Mouse (Mus musculus) limb, embryonic 14.5 days (tissue): ENCODE results near the gene Celsr3. TPM values are rescaled to one million over a fixed set of nuclear protein-coding genes. Genes with fewer than 3 reads are reported as not detected.

Source experiments
- ATAC-seq: fragments of 200-750 bp; cut with Nextera tagmentation; 2 replicates; pipeline ENCODE4 v1.8.0; 2017; ENCODE audit warnings: low read depth, moderate number of reproducible peaks, moderate TSS enrichment; ENCODE audit not compliant: low FRiP score
- DNase-seq: peaks from one replicate; pipeline ENCODE4 v3.0.0-alpha.2; 2015; ENCODE audit warnings: low spot score
- H3K27ac ChIP-seq: fragments of 300-500 bp; sonication (generic); replicated peaks from 2 replicates; pipeline ENCODE4 v1.5.1; 2014; ENCODE audit warnings: low read depth, mild to moderate bottlenecking, low read length, moderate library complexity, mixed read lengths
- H3K27me3 ChIP-seq: fragments of 300-500 bp; sonication (generic); 2 replicates; pipeline ENCODE4 v1.6.1; 2014; ENCODE audit warnings: low read length, mixed read lengths; ENCODE audit not compliant: control insufficient read depth, insufficient read depth
- H3K36me3 ChIP-seq: fragments of 300-500 bp; sonication (generic); 2 replicates; pipeline ENCODE4 v1.6.1; 2014; ENCODE audit warnings: mild to moderate bottlenecking, low read length, moderate library complexity, mixed read lengths; ENCODE audit not compliant: control insufficient read depth, insufficient read depth
- H3K4me1 ChIP-seq: fragments of 300-500 bp; sonication (generic); 2 replicates; pipeline ENCODE4 v1.6.1; 2014; ENCODE audit warnings: antibody characterized with exemption, low read length, mixed read lengths; ENCODE audit not compliant: control insufficient read depth, insufficient read depth
- H3K4me2 ChIP-seq: fragments of 300-500 bp; sonication (generic); replicated peaks from 2 replicates; pipeline ENCODE4 v1.6.1; 2014; ENCODE audit warnings: low read depth, mild to moderate bottlenecking, low read length, moderate library complexity; ENCODE audit not compliant: severe bottlenecking
- H3K4me3 ChIP-seq: fragments of 300-500 bp; sonication (generic); replicated peaks from 2 replicates; pipeline ENCODE4 v1.5.1; 2014; ENCODE audit warnings: low read length
- H3K9ac ChIP-seq: fragments of 300-500 bp; sonication (generic); 2 replicates; pipeline ENCODE4 v1.6.1; 2014; ENCODE audit warnings: mild to moderate bottlenecking, low read depth, low read length, moderate library complexity; ENCODE audit not compliant: severe bottlenecking
- H3K9me3 ChIP-seq: fragments of 300-500 bp; sonication (generic); 2 replicates; pipeline ENCODE4 v1.6.1; 2016; ENCODE audit warnings: low read length; ENCODE audit not compliant: control insufficient read depth
- POLR2A ChIP-seq: fragments of 200-500 bp; IDR thresholded peaks from 2 replicates; pipeline ENCODE4 v1.8.0; 2012; ENCODE audit warnings: inconsistent platforms, mild to moderate bottlenecking, moderate library complexity, borderline replicate concordance; ENCODE audit not compliant: insufficient read depth, insufficient read length; ENCODE audit errors: extremely low read depth
- WGBS: fragments of 180-500 bp; shearing (Covaris S2); extraction: QIAGEN DNeasy Blood & Tissue Kit; methylation state at CpG from one replicate; pipeline ENCODE4 v1.1.7; 2014; 5-methylcytosine and 5-hydroxymethylcytosine counted together
- polyA plus RNA-seq, 2 experiments: library from polyadenylated mRNA; depleted of rRNA in 1 of 2; stranded (reverse) in 1 of 2; unstranded in 1 of 2; fragments of >200 nt; fragmentation: Nextera tagmentation in 1 of 2; extraction: Ambion mirVana in 1 of 2; gene quantifications; 2 replicates each; pipeline versions ENCODE4 v1.2.1 to v1.2.3; 2012 to 2014

The Celsr3 gene
- polyA plus RNA-seq, 2 experiments: 0.12 to 0.36 TPM

GRCm38 (mm10) chr9:108788713-108789112 lies 37.4 kb upstream of the Celsr3 start:
- Histone ChIP-seq H3K4me2 (no peak overlapping the region), H3K9me3 (no peaks in the 10 kb centered on the region)

GRCm38 (mm10) chr9:108792307-108792706 lies 33.8 kb upstream of the Celsr3 start:
- Histone ChIP-seq H3K9me3 (no peaks in the 10 kb centered on the region), H3K36me3 (peaks cover 17% of the 10 kb centered on the region), H3K4me1 (peaks cover 40% of the 10 kb centered on the region), H3K27me3 (no peaks in the 10 kb centered on the region), H3K4me2 (no peak overlapping the region), H3K4me3 (no peak overlapping the region), H3K27ac (no peak overlapping the region), H3K9ac (no peak overlapping the region)
- TF ChIP-seq POLR2A: no peak
- WGBS: 93% methylated on average over 1 of the region's 1 CpGs
- DNase-seq (no peak), ATAC-seq (no peak)

More at GRCm38 (mm10) chr9:108788713-108789112, 37.4 kb upstream of the Celsr3 start:
- no peak for ATAC-seq
- Histone ChIP-seq H3K4me3 (no peak overlapping the region), H3K4me1 (peaks cover 44% of the 10 kb centered on the region), H3K9ac (no peak overlapping the region), H3K27me3 (no peaks in the 10 kb centered on the region), H3K27ac (no peak overlapping the region), H3K36me3 (peaks cover 3% of the 10 kb centered on the region; the same call in 1 of the 2 replicates)
- no peak for DNase-seq
- TF ChIP-seq POLR2A: no peak
- 67% methylated on average over 3 of the region's 3 CpGs for WGBS

- H3K9ac ChIP-seq: 0 out of 2 replicates have a peak overlapping the region, but pooled peaks have one; percentile 28
- 0 out of 2 replicates have a peak overlapping the region, but pooled peaks have one; percentile 33 for H3K27ac ChIP-seq
- 0 out of 2 replicates have a peak, but pooled peaks have one; percentile 32 for ATAC-seq
- no peaks in the 10 kb centered on the region for H3K27me3 ChIP-seq
- H3K4me1 ChIP-seq: peaks cover 39% of the 10 kb centered on the region
- no peak for TF ChIP-seq POLR2A
- 39% methylated on average over 3 of the region's 3 CpGs for WGBS
- no peak for DNase-seq
- no peak overlapping the region for H3K4me3 ChIP-seq
- H3K4me2 ChIP-seq: no peak overlapping the region
- no peaks in the 10 kb centered on the region for H3K9me3 ChIP-seq
- peaks cover 21% of the 10 kb centered on the region for H3K36me3 ChIP-seq
Observed at GRCm38 (mm10) chr9:108792730-108793129, 33.4 kb upstream of the Celsr3 start.

GRCm38 (mm10) chr9:108795281-108795680 lies 30.8 kb upstream of the Celsr3 start:
- no peak overlapping the region for H3K9ac ChIP-seq
- no peak for TF ChIP-seq POLR2A
- H3K36me3 ChIP-seq: peaks cover 46% of the 10 kb centered on the region
- H3K27me3 ChIP-seq: no peaks in the 10 kb centered on the region
- peaks cover 31% of the 10 kb centered on the region for H3K4me1 ChIP-seq
- DNase-seq (no peak), ATAC-seq (no peak)
- no peak overlapping the region for H3K4me2 ChIP-seq
- H3K9me3 ChIP-seq: no peaks in the 10 kb centered on the region
- H3K4me3 ChIP-seq: no peak overlapping the region
- 61% methylated on average over 2 of the region's 2 CpGs for WGBS
- H3K27ac ChIP-seq: no peak overlapping the region

GRCm38 (mm10) chr9:108795762-108796161 lies 30.4 kb upstream of the Celsr3 start:
- ATAC-seq: no peak
- no peak overlapping the region for H3K27ac ChIP-seq
- H3K4me3 ChIP-seq: no peak overlapping the region

GRCm38 (mm10) chr9:108796351-108796981 lies 29.7 kb upstream of the Celsr3 start:
- Histone ChIP-seq H3K4me1 (peaks cover 27% of the 10 kb centered on the region), H3K9me3 (no peaks in the 10 kb centered on the region), H3K36me3 (peaks cover 53% of the 10 kb centered on the region), H3K9ac (no peak overlapping the region), H3K4me2 (no peak overlapping the region), H3K27me3 (no peaks in the 10 kb centered on the region), H3K4me3 (no peak overlapping the region), H3K27ac (no peak overlapping the region)
- ATAC-seq (no peak), DNase-seq (no peak)
- WGBS: 84% methylated on average over 4 of the region's 4 CpGs
- TF ChIP-seq POLR2A: no peak

More at GRCm38 (mm10) chr9:108795762-108796161, 30.4 kb upstream of the Celsr3 start:
- Histone ChIP-seq H3K9me3 (no peaks in the 10 kb centered on the region), H3K9ac (no peak overlapping the region), H3K36me3 (peaks cover 47% of the 10 kb centered on the region), H3K4me2 (no peak overlapping the region), H3K4me1 (peaks cover 31% of the 10 kb centered on the region), H3K27me3 (no peaks in the 10 kb centered on the region)
- WGBS: 49% methylated on average over 11 of the region's 11 CpGs
- no peak for TF ChIP-seq POLR2A
- no peak for DNase-seq
